Mouse (Mus musculus): ENCODE measurements around the gene Fbxw2.
A peak's percentile ranks its signal among the peaks of the same experiment; 100 is the strongest.
"Not testable (repeated sequence)": the region's sequence is repeated elsewhere in the genome, so short reads cannot be mapped to it uniquely, and the experiment has no call there.

The Fbxw2 gene

GRCm38 (mm10) chr2:34812706-34813105 lies 13.4 kb downstream of the Fbxw2 start:
- no peak for DNase-seq (ENCODE audit: low spot score)

- DNase-seq (ENCODE audit: low spot score): no peak
Measured at GRCm38 (mm10) chr2:34810775-34811174, 15.3 kb downstream of the Fbxw2 start.

GRCm38 (mm10) chr2:34809568-34809967 lies 16.5 kb downstream of the Fbxw2 start:
- DNase-seq (ENCODE audit: low spot score): no peak

- DNase-seq (ENCODE audit: low spot score): no peak
Measured at GRCm38 (mm10) chr2:34808057-34808456, 18.1 kb downstream of the Fbxw2 start.

GRCm38 (mm10) chr2:34805364-34805950 lies 20.7 kb downstream of the Fbxw2 start:
- no peak for DNase-seq (ENCODE audit: low spot score)

GRCm38 (mm10) chr2:34804815-34805214 lies 21.3 kb downstream of the Fbxw2 start:
- no peak for DNase-seq (ENCODE audit: low spot score)

- DNase-seq (ENCODE audit: low spot score): no peak
Measured at GRCm38 (mm10) chr2:34804172-34804571, 21.9 kb downstream of the Fbxw2 start.

GRCm38 (mm10) chr2:34803746-34804145 lies 22.4 kb downstream of the Fbxw2 start:
- no peak for DNase-seq (ENCODE audit: low spot score)

- not testable (repeated sequence) for DNase-seq (ENCODE audit: low spot score)
Measured at GRCm38 (mm10) chr2:34802565-34803245, 23.4 kb downstream of the Fbxw2 start.

- DNase-seq (ENCODE audit: low spot score): peak; percentile 96
Measured at GRCm38 (mm10) chr2:34801516-34802482, 24.3 kb downstream of the Fbxw2 start.

GRCm38 (mm10) chr2:34800371-34800770 lies 25.7 kb downstream of the Fbxw2 start:
- no peak for DNase-seq (ENCODE audit: low spot score)

- peak; percentile 82 for DNase-seq (ENCODE audit: low spot score)
Measured at GRCm38 (mm10) chr2:34799357-34800256, 26.5 kb downstream of the Fbxw2 start, which contains the start of gene Rabepk. Rabepk (minus strand) TSS chr2:34799912.

GRCm38 (mm10) chr2:34795426-34795825 lies 30.7 kb downstream of the Fbxw2 start:
- no peak for DNase-seq (ENCODE audit: low spot score)

GRCm38 (mm10) chr2:34794511-34794910 lies 31.6 kb downstream of the Fbxw2 start:
- no peak for DNase-seq (ENCODE audit: low spot score)

- not testable (repeated sequence) for DNase-seq (ENCODE audit: low spot score)
Measured at GRCm38 (mm10) chr2:34792543-34792942, 33.6 kb downstream of the Fbxw2 start.

- DNase-seq (ENCODE audit: low spot score): no peak
Measured at GRCm38 (mm10) chr2:34790282-34790681, 35.8 kb downstream of the Fbxw2 start.

GRCm38 (mm10) chr2:34784085-34784484 lies 42.0 kb downstream of the Fbxw2 start:
- DNase-seq (ENCODE audit: low spot score): no peak

GRCm38 (mm10) chr2:34783064-34784020 lies 42.8 kb downstream of the Fbxw2 start:
- no peak for DNase-seq (ENCODE audit: low spot score)

- no peak for DNase-seq (ENCODE audit: low spot score)
Measured at GRCm38 (mm10) chr2:34777237-34777868, 48.8 kb downstream of the Fbxw2 start.

- no peak for DNase-seq (ENCODE audit: low spot score)
Measured at GRCm38 (mm10) chr2:34774493-34774892, 51.6 kb downstream of the Fbxw2 start.

All from ovary, adult 18-20 months (tissue).